Mouse (Mus musculus) cortical plate, adult 2 months (tissue): ENCODE data around the gene Gab2.

Source experiments
- CTCF ChIP-seq: fragments of 200-500 bp; IDR thresholded peaks from 2 replicates; pipeline ENCODE4 v1.5.1; 2011; ENCODE audit warnings: mild to moderate bottlenecking, control low read depth, low read length; ENCODE audit not compliant: insufficient read depth; ENCODE audit errors: extremely low read depth
- POLR2A ChIP-seq: fragments of 200-500 bp; IDR thresholded peaks from 2 replicates; pipeline ENCODE4 v1.6.1; 2011; ENCODE audit warnings: mild to moderate bottlenecking, low read length, control low read depth; ENCODE audit not compliant: insufficient read depth; ENCODE audit errors: extremely low read depth

DNA sequence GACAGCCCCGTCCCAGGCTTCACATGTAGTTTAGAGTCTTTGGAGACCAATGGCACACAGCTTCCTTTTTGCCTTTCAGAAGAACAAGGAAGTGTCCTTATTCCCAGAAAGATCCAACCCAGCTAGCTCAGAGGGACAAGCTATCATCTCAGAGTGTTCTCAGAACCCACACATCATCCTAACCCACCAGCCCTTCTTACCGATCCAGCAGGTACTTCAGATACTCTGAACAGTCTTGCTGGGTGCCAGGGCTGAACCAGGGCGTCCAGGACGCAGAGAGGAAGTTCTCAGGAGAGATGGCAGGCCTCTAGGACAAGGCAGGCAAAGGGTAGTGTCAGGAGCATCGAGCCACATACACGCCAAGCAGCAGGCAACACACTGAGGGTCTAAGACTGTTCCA lies 231.5 kb downstream of the Gab2 start:
- TF ChIP-seq CTCF (no peak), POLR2A (no peak)
